Mouse (Mus musculus): Measurements from ENCODE around the gene Zfp112. TPM values are rescaled to one million over a fixed set of nuclear protein-coding genes. Genes with fewer than 3 reads are reported as not detected.

The Zfp112 gene
- polyA plus RNA-seq, 2 experiments from 2014 or later, result 1.3 to 2.4 TPM

Other genes starting within 250 kb of the Zfp112 start
- gene Vmn1r177, start 245.9 kb upstream of the Zfp112 start, polyA plus RNA-seq (2017; shearing (Covaris generic)), result not detected
- gene Vmn1r178, start 220.3 kb upstream of the Zfp112 start, polyA plus RNA-seq (2017; shearing (Covaris generic)), result not detected
- gene Vmn1r179, start 185.3 kb upstream of the Zfp112 start, polyA plus RNA-seq (2017; shearing (Covaris generic)), result under 1 TPM in 1 of 2 experiments, not detected in 1; 0.12 TPM
- not detected for gene Vmn1r180, start 161.7 kb upstream of the Zfp112 start, polyA plus RNA-seq (2017; shearing (Covaris generic))
- not detected for gene Vmn1r181, start 137.7 kb upstream of the Zfp112 start, polyA plus RNA-seq (2017; shearing (Covaris generic))
- not detected for gene V1rd19, start 110.6 kb upstream of the Zfp112 start, polyA plus RNA-seq (2017; shearing (Covaris generic))
- gene Vmn1r183, start 59.1 kb upstream of the Zfp112 start, polyA plus RNA-seq (2017; shearing (Covaris generic)), result under 1 TPM in 1 of 2 experiments, not detected in 1; 0.05 TPM
- gene Zfp180, start 30.4 kb upstream of the Zfp112 start, polyA plus RNA-seq (2017; shearing (Covaris generic)), result 10 to 100 TPM; 21.5 to 23.8 TPM
- 10 to 100 TPM; 13.8 to 21.0 TPM for gene Zfp235, start 21.9 kb downstream of the Zfp112 start, polyA plus RNA-seq (2017; shearing (Covaris generic))
- gene Zfp114, start 62.7 kb downstream of the Zfp112 start, polyA plus RNA-seq (2017; shearing (Covaris generic)), result 1 to 10 TPM in 1 of 2 experiments, under 1 TPM in 1; 0.73 to 1.8 TPM
- 1 to 10 TPM in 1 of 2 experiments, under 1 TPM in 1; 0.61 to 1.3 TPM for gene Zfp111, start 99.1 kb downstream of the Zfp112 start, polyA plus RNA-seq (2017; shearing (Covaris generic))
- gene Zfp109, start 125.2 kb downstream of the Zfp112 start, polyA plus RNA-seq (2017; shearing (Covaris generic)), result 1 to 10 TPM; 2.2 to 3.7 TPM
- gene Zfp108, start 142.5 kb downstream of the Zfp112 start, polyA plus RNA-seq (2017; shearing (Covaris generic)), result under 1 TPM in 1 of 2 experiments, not detected in 1; 0.70 TPM
- gene Zfp93, start 158.1 kb downstream of the Zfp112 start, polyA plus RNA-seq (2017; shearing (Covaris generic)), result 1 to 10 TPM; 2.5 to 2.9 TPM
- gene Zfp61, start 188.9 kb downstream of the Zfp112 start, polyA plus RNA-seq (2017; shearing (Covaris generic)), result 10 to 100 TPM; 19.4 to 27.8 TPM
- gene Zfp94, start 204.4 kb downstream of the Zfp112 start, polyA plus RNA-seq (2017; shearing (Covaris generic)), result 10 to 100 TPM; 10.6 to 13.8 TPM
- not detected for gene Tescl, start 221.6 kb downstream of the Zfp112 start, polyA plus RNA-seq (2017; shearing (Covaris generic))
- gene Lypd5, start 236.9 kb downstream of the Zfp112 start, polyA plus RNA-seq (2017; shearing (Covaris generic)), result under 1 TPM in 1 of 2 experiments, not detected in 1; 0.19 TPM

Data from CD4-positive, CD25-positive, alpha-beta regulatory T cell, adult 4 months (primary cell).